Mouse (Mus musculus): ENCODE results near the gene Meis2. TPM values are rescaled to one million over a fixed set of nuclear protein-coding genes. Genes with fewer than 3 reads are reported as not detected.

The Meis2 gene
- polyA plus RNA-seq, 1 experiment from 2014 or later: 117 TPM

DNA sequence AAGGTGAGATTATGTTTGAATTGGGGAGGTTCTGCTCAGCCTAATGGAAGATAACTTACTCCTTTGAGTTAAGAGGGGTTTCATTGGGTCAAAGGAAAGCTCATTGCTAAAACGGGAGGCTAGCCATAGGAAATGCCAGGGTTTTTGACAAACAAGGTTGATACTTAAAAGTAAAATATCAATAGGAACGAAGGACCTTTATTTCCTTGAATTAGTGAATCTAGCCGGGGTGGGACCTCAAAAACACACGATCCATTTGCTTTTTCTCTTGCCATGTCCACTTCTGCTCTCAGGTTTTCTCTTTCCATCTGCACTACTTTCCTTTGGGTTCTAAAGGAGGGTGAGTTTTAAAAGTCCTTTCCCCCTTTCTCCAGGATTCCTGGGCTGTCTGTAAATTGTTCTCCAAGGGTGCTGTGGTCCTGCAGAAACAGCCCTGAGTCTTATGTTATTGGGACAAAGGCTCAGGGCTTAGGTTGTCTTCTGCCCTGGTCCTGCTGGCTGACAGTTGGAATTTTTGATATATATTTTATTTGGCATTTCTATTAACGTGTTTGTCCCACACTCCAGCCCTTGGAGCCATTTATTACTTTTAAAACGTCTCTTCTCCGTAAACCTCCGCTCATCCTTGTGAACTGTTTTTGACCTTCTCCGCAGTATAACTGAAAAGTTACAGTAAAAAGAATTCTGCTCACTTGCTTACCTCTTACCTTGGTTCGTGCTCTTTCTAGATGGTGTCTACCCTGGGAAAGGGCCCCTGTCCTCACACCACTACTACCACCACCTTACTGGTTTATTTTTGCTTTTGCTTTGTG, 5.2 kb upstream of the Meis2 start:
- WGBS: 6% methylated on average over 10 of the region's 10 CpGs
- no peak for ATAC-seq (ENCODE audit: insufficient read depth, low FRiP score, low TSS enrichment)
- Histone ChIP-seq H3K36me3 (ENCODE audit: control insufficient read depth, insufficient read depth, low read length) (no peaks in the 10 kb centered on the region), H3K4me3 (ENCODE audit: low read depth, low read length) (peak overlapping the region; percentile 87), H3K9me3 (ENCODE audit: control insufficient read depth, low read length) (no peaks in the 10 kb centered on the region), H3K9ac (ENCODE audit: low read length) (peak overlapping the region; percentile 90), H3K4me1 (ENCODE audit: control insufficient read depth, insufficient read depth, low read length) (peaks cover 15% of the 10 kb centered on the region), H3K27me3 (ENCODE audit: control insufficient read depth, insufficient read depth, low read length) (no peaks in the 10 kb centered on the region), H3K4me2 (ENCODE audit: low read depth) (peak overlapping the region; percentile 99), H3K27ac (ENCODE audit: low read depth, low read length) (peak overlapping the region; percentile 67)
- DNase-seq (ENCODE audit: low spot score): no peak

DNA sequence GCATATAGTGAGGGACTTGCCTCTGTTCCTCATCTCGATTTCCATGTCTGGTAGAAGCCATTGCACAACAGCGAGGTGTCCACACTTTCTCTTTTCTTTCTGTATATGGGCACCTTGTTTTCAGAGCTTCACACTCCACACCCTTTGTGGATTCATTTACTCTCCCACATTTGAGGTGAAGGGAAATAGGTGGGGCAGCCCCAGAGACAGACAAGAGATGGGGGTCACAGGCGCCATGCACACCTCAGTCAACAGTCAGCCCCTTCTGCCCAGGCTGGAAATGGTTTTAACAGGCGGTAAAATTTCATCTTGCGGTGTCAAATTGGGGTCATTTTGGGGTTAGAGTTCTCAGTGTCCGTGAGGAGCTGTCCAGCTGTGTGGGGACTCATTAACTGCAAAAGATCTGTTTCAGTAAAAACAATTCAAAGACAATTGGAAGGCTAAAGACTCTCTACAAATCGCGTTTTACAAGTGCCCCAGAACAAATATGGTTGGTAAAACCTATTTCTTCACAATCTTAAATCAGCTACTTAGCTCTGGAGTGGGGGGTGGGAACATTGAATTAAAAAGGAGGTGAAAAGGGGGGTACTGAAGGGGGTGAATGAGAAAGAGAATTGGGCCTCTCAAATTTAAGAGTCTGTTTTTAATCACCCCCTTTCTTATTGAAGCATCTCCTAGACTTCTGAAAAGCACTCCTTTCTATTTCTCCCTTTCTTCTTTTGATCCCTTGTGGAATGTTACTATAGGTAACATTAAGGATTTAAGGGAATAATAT, 4.0 kb upstream of the Meis2 start:
- H3K4me1 ChIP-seq (ENCODE audit: control insufficient read depth, insufficient read depth, low read length): peaks cover 10% of the 10 kb centered on the region

DNA sequence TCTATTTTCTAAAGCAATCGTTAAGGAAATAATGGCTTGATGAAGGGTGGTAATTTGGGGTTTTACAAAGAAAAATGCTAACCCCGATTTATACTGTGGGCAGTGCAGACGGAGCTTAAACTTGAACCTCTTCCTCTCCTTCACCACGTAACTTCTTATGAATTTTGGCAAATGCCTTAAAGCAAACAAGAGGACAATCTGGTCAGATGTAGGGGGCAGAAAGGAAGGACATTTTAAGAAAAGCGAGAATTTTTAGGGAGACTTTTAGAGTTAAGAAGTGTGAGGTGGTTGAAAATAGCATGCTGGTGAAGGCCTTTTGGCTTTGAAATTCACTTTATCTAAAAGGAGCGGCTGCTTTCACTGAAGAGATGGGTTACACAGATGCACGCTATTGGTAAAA, 3.3 kb upstream of the Meis2 start:
- Histone ChIP-seq H3K27me3 (ENCODE audit: control insufficient read depth, insufficient read depth, low read length) (no peaks in the 10 kb centered on the region), H3K9me3 (ENCODE audit: control insufficient read depth, low read length) (no peaks in the 10 kb centered on the region), H3K4me3 (ENCODE audit: low read depth, low read length) (peak overlapping the region; percentile 87), H3K9ac (ENCODE audit: low read length) (peak overlapping the region; percentile 90), H3K36me3 (ENCODE audit: control insufficient read depth, insufficient read depth, low read length) (no peaks in the 10 kb centered on the region), H3K4me2 (ENCODE audit: low read depth) (peak overlapping the region; percentile 99), H3K4me1 (ENCODE audit: control insufficient read depth, insufficient read depth, low read length) (peaks cover 7% of the 10 kb centered on the region; the same call in 1 of the 2 replicates), H3K27ac (ENCODE audit: low read depth, low read length) (peak overlapping the region; percentile 99)
- ATAC-seq (ENCODE audit: insufficient read depth, low FRiP score, low TSS enrichment): no peak
- 3% methylated on average over 7 of the region's 7 CpGs for WGBS
- no peak for DNase-seq (ENCODE audit: low spot score)

More for the DNA sequence above, 4.0 kb upstream of the Meis2 start:
- no peaks in the 10 kb centered on the region for H3K9me3 ChIP-seq (ENCODE audit: control insufficient read depth, low read length)
- ATAC-seq (ENCODE audit: insufficient read depth, low FRiP score, low TSS enrichment) (no peak), DNase-seq (ENCODE audit: low spot score) (peak; percentile 47)
- WGBS: under 1% methylated on average over 8 of the region's 8 CpGs
- peak overlapping the region; percentile 90 for H3K9ac ChIP-seq (ENCODE audit: low read length)
- H3K36me3 ChIP-seq (ENCODE audit: control insufficient read depth, insufficient read depth, low read length): no peaks in the 10 kb centered on the region
- peak overlapping the region; percentile 99 for H3K27ac ChIP-seq (ENCODE audit: low read depth, low read length)
- H3K4me3 ChIP-seq (ENCODE audit: low read depth, low read length): peak overlapping the region; percentile 87
- H3K4me2 ChIP-seq (ENCODE audit: low read depth): peak overlapping the region; percentile 99
- H3K27me3 ChIP-seq (ENCODE audit: control insufficient read depth, insufficient read depth, low read length): no peaks in the 10 kb centered on the region

DNA sequence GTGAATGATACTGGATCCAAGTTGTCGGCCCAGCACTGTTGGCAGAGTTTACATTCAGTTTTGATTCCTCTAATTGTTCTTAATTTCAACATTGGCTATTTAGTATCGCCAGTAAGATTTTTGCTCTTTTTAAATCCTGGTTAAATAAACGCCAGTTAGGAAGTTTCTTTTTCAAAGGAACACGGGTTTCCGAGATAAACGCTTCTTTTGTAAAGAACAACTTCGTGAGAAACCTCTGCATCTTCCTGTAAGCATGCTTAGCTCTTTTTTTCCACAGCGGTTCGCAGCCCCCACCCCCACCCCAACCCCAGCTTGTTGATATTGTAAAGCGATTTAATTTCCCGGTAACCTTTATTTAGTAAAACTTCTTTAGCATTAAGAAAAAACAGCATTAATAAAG, 2.8 kb upstream of the Meis2 start:
- under 1% methylated on average over 11 of the region's 11 CpGs for WGBS
- no peaks in the 10 kb centered on the region for H3K27me3 ChIP-seq (ENCODE audit: control insufficient read depth, insufficient read depth, low read length)
- no peak for DNase-seq (ENCODE audit: low spot score)
- no peaks in the 10 kb centered on the region for H3K9me3 ChIP-seq (ENCODE audit: control insufficient read depth, low read length)
- no peaks in the 10 kb centered on the region for H3K36me3 ChIP-seq (ENCODE audit: control insufficient read depth, insufficient read depth, low read length)
- peak overlapping the region; percentile 90 for H3K9ac ChIP-seq (ENCODE audit: low read length)
- H3K4me2 ChIP-seq (ENCODE audit: low read depth): peak overlapping the region; percentile 99
- H3K4me1 ChIP-seq (ENCODE audit: control insufficient read depth, insufficient read depth, low read length): peaks cover 7% of the 10 kb centered on the region; the same call in 1 of the 2 replicates
- peak overlapping the region; percentile 99 for H3K27ac ChIP-seq (ENCODE audit: low read depth, low read length)
- peak overlapping the region; percentile 87 for H3K4me3 ChIP-seq (ENCODE audit: low read depth, low read length)
- ATAC-seq (ENCODE audit: insufficient read depth, low FRiP score, low TSS enrichment): no peak

DNA sequence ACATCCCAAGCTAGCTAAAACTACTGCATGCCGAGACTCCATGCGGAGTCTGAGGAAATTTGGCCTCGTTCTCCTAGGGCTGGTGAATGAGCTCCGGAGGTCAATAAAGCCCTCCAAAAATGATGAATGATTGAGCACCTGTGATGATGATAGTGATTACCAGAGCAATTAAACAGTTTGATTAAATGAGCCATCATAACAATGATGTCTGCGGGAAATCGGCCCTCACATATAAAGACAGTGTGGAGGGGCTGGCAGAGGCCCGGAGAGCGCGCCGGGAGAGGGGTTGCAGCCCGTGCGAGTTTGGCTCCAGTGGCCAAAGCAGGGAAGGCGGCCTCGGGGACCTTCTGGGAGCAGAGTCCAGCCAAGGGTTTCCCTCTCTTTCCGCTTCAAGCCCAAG, 2.1 kb upstream of the Meis2 start:
- Histone ChIP-seq H3K9me3 (ENCODE audit: control insufficient read depth, low read length) (no peaks in the 10 kb centered on the region), H3K27me3 (ENCODE audit: control insufficient read depth, insufficient read depth, low read length) (no peaks in the 10 kb centered on the region), H3K36me3 (ENCODE audit: control insufficient read depth, insufficient read depth, low read length) (no peaks in the 10 kb centered on the region), H3K4me2 (ENCODE audit: low read depth) (peak overlapping the region; percentile 99), H3K4me3 (ENCODE audit: low read depth, low read length) (peak overlapping the region; percentile 87), H3K27ac (ENCODE audit: low read depth, low read length) (peak overlapping the region; percentile 99), H3K9ac (ENCODE audit: low read length) (peak overlapping the region; percentile 90), H3K4me1 (ENCODE audit: control insufficient read depth, insufficient read depth, low read length) (peaks cover 5% of the 10 kb centered on the region; the same call in 1 of the 2 replicates)
- under 1% methylated on average over 15 of the region's 15 CpGs for WGBS
- ATAC-seq (ENCODE audit: insufficient read depth, low FRiP score, low TSS enrichment) (no peak), DNase-seq (ENCODE audit: low spot score) (peak; percentile 52)

DNA sequence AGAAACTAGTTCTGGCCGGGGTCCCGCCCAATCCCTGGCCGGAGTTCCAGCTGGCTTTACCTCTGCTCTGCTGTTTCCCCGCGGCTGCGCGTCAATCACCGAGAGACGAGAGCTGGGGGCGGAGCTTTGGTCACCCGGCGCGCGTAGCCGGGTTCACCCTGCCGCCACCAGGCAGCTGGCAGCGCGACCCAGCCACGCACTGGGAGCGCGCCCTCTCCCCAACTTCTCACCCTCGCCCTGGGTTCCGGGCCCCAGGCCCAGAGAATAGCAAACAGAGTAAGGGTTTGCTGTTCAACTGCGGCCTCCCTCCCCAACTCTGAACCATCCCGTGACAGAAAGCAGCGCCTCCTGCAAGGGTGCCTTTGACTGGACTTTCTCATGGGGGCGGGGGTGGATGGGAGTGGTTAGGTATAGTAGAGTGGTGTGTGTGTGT, 1.4 kb upstream of the Meis2 start:
- Histone ChIP-seq H3K9me3 (ENCODE audit: control insufficient read depth, low read length) (no peaks in the 10 kb centered on the region), H3K9ac (ENCODE audit: low read length) (peak overlapping the region; percentile 90), H3K4me3 (ENCODE audit: low read depth, low read length) (peak overlapping the region; percentile 87), H3K27ac (ENCODE audit: low read depth, low read length) (peak overlapping the region; percentile 99), H3K27me3 (ENCODE audit: control insufficient read depth, insufficient read depth, low read length) (no peaks in the 10 kb centered on the region), H3K36me3 (ENCODE audit: control insufficient read depth, insufficient read depth, low read length) (no peaks in the 10 kb centered on the region), H3K4me2 (ENCODE audit: low read depth) (peak overlapping the region; percentile 99), H3K4me1 (ENCODE audit: control insufficient read depth, insufficient read depth, low read length) (no peaks in the 10 kb centered on the region; the same call in 1 of the 2 replicates)
- DNase-seq (ENCODE audit: low spot score) (peak; percentile 93), ATAC-seq (ENCODE audit: insufficient read depth, low FRiP score, low TSS enrichment) (peak; percentile 61)
- under 1% methylated on average over 27 of the region's 27 CpGs for WGBS

DNA sequence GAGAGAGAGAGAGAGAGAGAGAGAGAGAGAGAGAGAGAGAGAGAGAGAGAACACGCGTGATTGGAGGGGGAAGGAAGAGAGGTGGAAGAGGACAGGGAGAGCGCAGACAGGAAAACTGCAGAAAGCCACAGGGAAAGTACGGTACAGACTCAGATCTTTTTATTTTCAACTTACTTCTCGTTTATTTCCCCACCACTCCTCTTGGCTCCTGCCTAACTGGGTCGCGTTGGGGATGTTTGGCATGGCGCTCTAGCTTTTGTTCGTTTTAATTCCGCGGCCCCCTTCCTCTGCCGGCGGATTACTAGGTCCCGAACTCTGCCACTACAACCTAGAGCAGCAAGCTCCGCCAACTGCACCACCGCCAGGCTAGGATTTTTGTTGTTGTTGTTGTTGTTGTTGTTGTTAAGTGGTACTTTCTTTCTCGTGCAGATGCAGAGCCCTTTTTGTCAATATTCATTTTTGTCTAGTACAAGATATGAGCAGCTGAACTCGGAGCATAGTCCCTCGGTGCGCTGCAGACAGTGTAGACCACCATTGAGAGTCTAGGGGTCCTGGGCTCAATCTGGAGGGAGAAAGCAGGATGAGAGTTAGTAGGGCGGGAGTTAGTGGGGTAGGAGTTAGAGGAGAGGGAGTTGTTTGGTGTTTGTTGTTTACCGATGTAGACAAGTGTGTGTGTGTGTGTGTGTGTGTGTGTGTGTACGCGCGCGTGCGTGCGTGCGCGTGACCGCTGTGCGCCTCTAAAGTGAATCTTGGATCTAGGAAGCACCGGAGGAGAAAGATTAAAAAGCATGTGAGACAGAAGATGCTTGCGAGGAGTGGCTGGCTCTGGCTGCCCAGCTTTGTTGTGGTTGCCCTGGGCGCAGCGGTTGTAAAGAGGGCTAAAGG, 660 bp upstream of the Meis2 start:
- Histone ChIP-seq H3K36me3 (ENCODE audit: control insufficient read depth, insufficient read depth, low read length) (no peaks in the 10 kb centered on the region), H3K4me2 (ENCODE audit: low read depth) (peak overlapping the region; percentile 99), H3K9ac (ENCODE audit: low read length) (peak overlapping the region; percentile 90), H3K27me3 (ENCODE audit: control insufficient read depth, insufficient read depth, low read length) (no peaks in the 10 kb centered on the region), H3K4me1 (ENCODE audit: control insufficient read depth, insufficient read depth, low read length) (no peaks in the 10 kb centered on the region), H3K4me3 (ENCODE audit: low read depth, low read length) (peak overlapping the region; percentile 87), H3K9me3 (ENCODE audit: control insufficient read depth, low read length) (no peaks in the 10 kb centered on the region), H3K27ac (ENCODE audit: low read depth, low read length) (peak overlapping the region; percentile 99)
- WGBS: under 1% methylated on average over 36 of the region's 36 CpGs
- peak; percentile 24 for ATAC-seq (ENCODE audit: insufficient read depth, low FRiP score, low TSS enrichment)
- peak; percentile 69 for DNase-seq (ENCODE audit: low spot score)

DNA sequence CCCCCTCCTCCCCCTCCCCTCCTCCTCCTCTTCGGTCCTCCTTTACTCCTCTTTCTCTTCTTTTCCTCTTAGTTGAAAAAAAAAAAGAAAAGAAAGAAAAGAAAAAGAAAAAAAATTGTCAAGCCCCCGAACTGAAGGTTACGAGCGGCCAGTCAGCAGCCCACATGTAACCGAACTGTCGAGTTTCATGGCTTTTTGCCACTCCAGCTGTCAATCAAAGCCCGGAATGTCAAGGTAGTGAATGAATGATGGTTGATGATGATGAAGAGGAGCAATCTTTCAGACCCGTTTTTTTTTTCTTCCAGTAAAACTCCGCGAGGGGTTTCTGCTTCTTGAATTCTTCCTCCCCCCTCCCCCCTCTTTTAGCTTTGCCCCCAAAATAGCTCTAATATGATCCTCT, 582 bp downstream of the Meis2 start:
- DNase-seq (ENCODE audit: low spot score): peak; percentile 55
- 0% methylated on average over 10 of the region's 10 CpGs for WGBS

More for the DNA sequence above, 582 bp downstream of the Meis2 start:
- Histone ChIP-seq H3K9me3 (ENCODE audit: control insufficient read depth, low read length) (no peaks in the 10 kb centered on the region), H3K4me1 (ENCODE audit: control insufficient read depth, insufficient read depth, low read length) (peaks cover 2% of the 10 kb centered on the region; the same call in 1 of the 2 replicates), H3K36me3 (ENCODE audit: control insufficient read depth, insufficient read depth, low read length) (no peaks in the 10 kb centered on the region), H3K4me3 (ENCODE audit: low read depth, low read length) (peak overlapping the region; percentile 87), H3K4me2 (ENCODE audit: low read depth) (peak overlapping the region; percentile 99), H3K27me3 (ENCODE audit: control insufficient read depth, insufficient read depth, low read length) (no peaks in the 10 kb centered on the region), H3K27ac (ENCODE audit: low read depth, low read length) (peak overlapping the region; percentile 99), H3K9ac (ENCODE audit: low read length) (peak overlapping the region; percentile 85)
- no peak for ATAC-seq (ENCODE audit: insufficient read depth, low FRiP score, low TSS enrichment)
